Mouse (Mus musculus) natural killer cell, adult 2 months (primary cell): Measurements from ENCODE around the gene Gm49383.

Source experiments
- DNase-seq, 2 experiments: peaks; one replicate each; pipeline ENCODE4 v3.0.0; 2022; ENCODE audit warnings: low spot score in 2 of 2

The Gm49383 gene

GRCm38 (mm10) chr12:69196444-69197377 lies at the start of gene Gm49383:
Gene Gm49383, minus strand, starts transcription at chr12:69197104.
- DNase-seq = peak; percentile 33 to 48

GRCm38 (mm10) chr12:69241771-69242431 lies 45.0 kb upstream of the Gm49383 start:
- peak; percentile 26 to 31 for DNase-seq

GRCm38 (mm10) chr12:69241405-69241770 lies 44.5 kb upstream of the Gm49383 start:
- no peak for DNase-seq

- DNase-seq = no peak
Observed at GRCm38 (mm10) chr12:69240876-69241275, 44.0 kb upstream of the Gm49383 start, which contains the start of gene Klhdc1. Gene Klhdc1, plus strand, starts transcription at chr12:69241176.

- no peak for DNase-seq
Observed at GRCm38 (mm10) chr12:69238284-69238683, 41.4 kb upstream of the Gm49383 start.

- no peak for DNase-seq
Observed at GRCm38 (mm10) chr12:69235782-69236181, 38.9 kb upstream of the Gm49383 start.

- peak; percentile 64 to 72 for DNase-seq
Observed at GRCm38 (mm10) chr12:69229251-69229650, 32.3 kb upstream of the Gm49383 start.

GRCm38 (mm10) chr12:69227776-69228466 lies 31.0 kb upstream of the Gm49383 start, which contains the start of gene Pole2:
Gene Pole2, minus strand, starts transcription at chr12:69228195.
- DNase-seq = peak; percentile 76 to 80

GRCm38 (mm10) chr12:69220613-69221277 lies 23.8 kb upstream of the Gm49383 start:
- DNase-seq = no peak

GRCm38 (mm10) chr12:69216587-69216986 lies 19.7 kb upstream of the Gm49383 start:
- no peak for DNase-seq

GRCm38 (mm10) chr12:69215000-69215785 lies 18.3 kb upstream of the Gm49383 start:
- DNase-seq = no peak

GRCm38 (mm10) chr12:69214393-69214792 lies 17.5 kb upstream of the Gm49383 start:
- no peak for DNase-seq

- DNase-seq = no peak
Observed at GRCm38 (mm10) chr12:69213186-69213777, 16.4 kb upstream of the Gm49383 start.

GRCm38 (mm10) chr12:69211057-69211456 lies 14.2 kb upstream of the Gm49383 start:
- no peak for DNase-seq

GRCm38 (mm10) chr12:69210056-69210979 lies 13.4 kb upstream of the Gm49383 start:
- DNase-seq = no peak

- DNase-seq = no peak
Observed at GRCm38 (mm10) chr12:69208520-69208919, 11.6 kb upstream of the Gm49383 start.

GRCm38 (mm10) chr12:69207926-69208325 lies 11.0 kb upstream of the Gm49383 start:
- no peak for DNase-seq

GRCm38 (mm10) chr12:69207396-69207795 lies 10.5 kb upstream of the Gm49383 start:
- no peak for DNase-seq
